Mouse (Mus musculus) G1E (cell line): Measurements from ENCODE around the gene Fuca2. TPM values are rescaled to one million over a fixed set of nuclear protein-coding genes. Genes with fewer than 3 reads are reported as not detected.

ENCODE experiments used
- ATAC-seq: 2 replicates; pipeline ENCODE4 v1.8.0; 2016; ENCODE audit warnings: mild to moderate bottlenecking; ENCODE audit not compliant: insufficient number of reproducible peaks, poor library complexity, low FRiP score, severe bottlenecking; ENCODE audit errors: extremely low read depth
- DNase-seq: peaks from one replicate; pipeline ENCODE4 v3.0.0; 2012; ENCODE audit warnings: low spot score
- H3K27me3 ChIP-seq: 2 replicates; pipeline ENCODE4 v1.6.1; 2012; ENCODE audit warnings: mild to moderate bottlenecking, low read length, inconsistent platforms; ENCODE audit not compliant: insufficient read depth
- H3K36me3 ChIP-seq: replicated peaks from 2 replicates; pipeline ENCODE3; 2012; ENCODE audit warnings: mild to moderate bottlenecking, inconsistent platforms
- H3K4me1 ChIP-seq: 2 replicates; pipeline ENCODE4 v1.6.1; 2012; ENCODE audit warnings: low read depth, low read length, inconsistent platforms, mixed read lengths; ENCODE audit not compliant: insufficient read depth
- H3K4me3 ChIP-seq: 2 replicates; pipeline ENCODE4 v1.5.1; 2012; ENCODE audit warnings: low read depth, mild to moderate bottlenecking, inconsistent platforms, low read length, moderate library complexity, mixed read lengths
- H3K9me3 ChIP-seq: replicated peaks from 2 replicates; pipeline ENCODE4 v1.6.1; 2012; ENCODE audit warnings: inconsistent platforms
- CTCF ChIP-seq: IDR thresholded peaks from 2 replicates; pipeline ENCODE4 v1.5.1; 2012; ENCODE audit warnings: low read depth, low read length, inconsistent platforms, mixed read lengths
- GATA1 ChIP-seq: IDR thresholded peaks from 2 replicates; pipeline ENCODE4 v1.6.1; 2012; ENCODE audit warnings: borderline replicate concordance, low read length, inconsistent platforms, mixed read lengths
- GATA2 ChIP-seq: IDR thresholded peaks from 2 replicates; pipeline ENCODE4 v1.6.1; 2012; ENCODE audit warnings: low read depth, low read length, inconsistent platforms, borderline replicate concordance
- POLR2AphosphoS5 ChIP-seq: IDR thresholded peaks from 2 replicates; pipeline ENCODE4 v1.6.1; 2012; ENCODE audit warnings: low read depth, low read length, inconsistent platforms; ENCODE audit not compliant: insufficient replicate concordance
- TAL1 ChIP-seq: conservative IDR thresholded peaks from 2 replicates; pipeline ENCODE4 v1.6.1; 2012; ENCODE audit warnings: low read depth, low read length, inconsistent platforms, mixed read lengths
- polyA plus RNA-seq: library from polyadenylated mRNA; stranded (reverse); fragments of >175 nt; gene quantifications from 2 replicates; pipeline ENCODE4 v1.2.3, GENCODE M21; 2012
- total RNA-seq, 2 experiments: library from RNA; stranded (forward) in 1 of 2; stranded (reverse) in 1 of 2; fragments of 200-1000 nt in 1 of 2; fragments of >200 nt in 1 of 2; fragmentation: Nextera tagmentation in 1 of 2; gene quantifications; 2 replicates each; pipeline ENCODE4 v1.2.3; 2014 to 2017

The Fuca2 gene
- total and polyA plus RNA-seq, 3 experiments, result 2.3 TPM; not detected in 2

- H3K4me3 ChIP-seq, result no peak overlapping the region
- ATAC-seq (no peak), DNase-seq (no peak)
- H3K9me3 ChIP-seq, result no peaks in the 10 kb centered on the region
- peaks cover 12% of the 10 kb centered on the region for H3K27me3 ChIP-seq
- H3K4me1 ChIP-seq, result no peaks in the 10 kb centered on the region
- H3K36me3 ChIP-seq, result no peaks in the 10 kb centered on the region
- TF ChIP-seq POLR2AphosphoS5, result no peak
- TF ChIP-seq GATA2, result no peak
- TF ChIP-seq CTCF, result no peak
- TF ChIP-seq TAL1, result no peak
- TF ChIP-seq GATA1, result no peak
Measured at GRCm38 (mm10) chr10:13473287-13473832, 26.0 kb upstream of the Fuca2 start.

- no peak within 1 kb of the TSS for H3K4me3 ChIP-seq
- DNase-seq (no peak), ATAC-seq (no peak)
- no peak for TF ChIP-seq POLR2AphosphoS5
- TF ChIP-seq CTCF, result no peak
- no peak for TF ChIP-seq GATA1
- TF ChIP-seq TAL1, result no peak
- H3K4me1 ChIP-seq, result no peaks in the 10 kb centered on the region
- peaks cover 12% of the 10 kb centered on the region for H3K27me3 ChIP-seq
- H3K36me3 ChIP-seq, result no peaks in the 10 kb centered on the region
- H3K9me3 ChIP-seq, result no peaks in the 10 kb centered on the region
Measured at GRCm38 (mm10) chr10:13473833-13474567, 25.3 kb upstream of the Fuca2 start, which contains the start of gene Phactr2. Gene Phactr2 (minus strand): TSS chr10:13474412.

- Histone ChIP-seq H3K27me3 (peaks cover 12% of the 10 kb centered on the region), H3K36me3 (no peaks in the 10 kb centered on the region), H3K9me3 (no peaks in the 10 kb centered on the region), H3K4me1 (no peaks in the 10 kb centered on the region), H3K4me3 (no peak overlapping the region)
- TF ChIP-seq GATA1, result no peak
- ATAC-seq, result no peak
- DNase-seq, result no peak
Measured at GRCm38 (mm10) chr10:13474568-13474955, 24.8 kb upstream of the Fuca2 start.

- Histone ChIP-seq H3K4me3 (no peak overlapping the region), H3K27me3 (peaks cover 12% of the 10 kb centered on the region), H3K36me3 (no peaks in the 10 kb centered on the region), H3K9me3 (no peaks in the 10 kb centered on the region), H3K4me1 (no peaks in the 10 kb centered on the region)
- ATAC-seq (no peak), DNase-seq (no peak)
- no peak for TF ChIP-seq POLR2AphosphoS5
- TF ChIP-seq CTCF, result no peak
- TF ChIP-seq GATA1, result no peak
- TF ChIP-seq TAL1, result no peak
- TF ChIP-seq GATA2, result no peak
Measured at GRCm38 (mm10) chr10:13475121-13475520, 24.2 kb upstream of the Fuca2 start.

- no peak for ATAC-seq
- H3K4me1 ChIP-seq, result no peaks in the 10 kb centered on the region
- no peaks in the 10 kb centered on the region for H3K36me3 ChIP-seq
- no peak for DNase-seq
- no peaks in the 10 kb centered on the region for H3K9me3 ChIP-seq
- peaks cover 4% of the 10 kb centered on the region; the same call in 1 of the 2 replicates for H3K27me3 ChIP-seq
- no peak for TF ChIP-seq CTCF
- TF ChIP-seq GATA1, result no peak
- no peak for TF ChIP-seq TAL1
- no peak for TF ChIP-seq POLR2AphosphoS5
- TF ChIP-seq GATA2, result no peak
- no peak overlapping the region for H3K4me3 ChIP-seq
Measured at GRCm38 (mm10) chr10:13479341-13479740, 20.0 kb upstream of the Fuca2 start.

GRCm38 (mm10) chr10:13485958-13486357 is 13.4 kb upstream of the Fuca2 start:
- ATAC-seq (no peak), DNase-seq (no peak)
- TF ChIP-seq GATA1, result no peak
- TF ChIP-seq CTCF, result no peak
- TF ChIP-seq TAL1, result no peak
- no peak for TF ChIP-seq GATA2
- no peak for TF ChIP-seq POLR2AphosphoS5

More at GRCm38 (mm10) chr10:13485958-13486357, 13.4 kb upstream of the Fuca2 start:
- H3K9me3 ChIP-seq, result no peaks in the 10 kb centered on the region
- no peak overlapping the region for H3K4me3 ChIP-seq
- H3K36me3 ChIP-seq, result no peaks in the 10 kb centered on the region
- no peaks in the 10 kb centered on the region for H3K4me1 ChIP-seq
- no peaks in the 10 kb centered on the region for H3K27me3 ChIP-seq
